Mouse (Mus musculus) forebrain, embryonic 15.5 days (tissue): Measurements from ENCODE around the gene Nucb1. TPM values are rescaled to one million over a fixed set of nuclear protein-coding genes. Genes with fewer than 3 reads are reported as not detected.
A peak's percentile ranks its signal among the peaks of the same experiment; 100 is the strongest.
"Not testable (repeated sequence)": the region's sequence is repeated elsewhere in the genome, so short reads cannot be mapped to it uniquely, and the experiment has no call there.

ENCODE experiments used
- ATAC-seq: fragments of 200-750 bp; cut with Nextera tagmentation; replicated peaks from 2 replicates; pipeline ENCODE4 v1.8.0; 2017; ENCODE audit warnings: mild to moderate bottlenecking, moderate TSS enrichment, moderate library complexity
- H3K27ac ChIP-seq: fragments of 300-500 bp; sonication (generic); replicated peaks from 2 replicates; pipeline ENCODE4 v1.5.1; 2015; ENCODE audit warnings: mild to moderate bottlenecking, inconsistent platforms
- H3K27me3 ChIP-seq: fragments of 300-500 bp; sonication (generic); 2 replicates; pipeline ENCODE4 v1.6.1; 2015; ENCODE audit warnings: inconsistent platforms
- H3K36me3 ChIP-seq: fragments of 300-500 bp; sonication (generic); 2 replicates; pipeline ENCODE4 v1.6.1; 2015; ENCODE audit warnings: mild to moderate bottlenecking, inconsistent platforms
- H3K4me1 ChIP-seq: fragments of 300-500 bp; sonication (generic); 2 replicates; pipeline ENCODE4 v1.6.1; 2015; ENCODE audit warnings: inconsistent platforms
- H3K4me2 ChIP-seq: fragments of 300-500 bp; sonication (generic); replicated peaks from 2 replicates; pipeline ENCODE4 v1.6.1; 2015; ENCODE audit warnings: mild to moderate bottlenecking, inconsistent platforms
- H3K4me3 ChIP-seq: fragments of 300-500 bp; sonication (generic); 2 replicates; pipeline ENCODE4 v1.5.1; 2015; ENCODE audit warnings: mild to moderate bottlenecking, inconsistent platforms
- H3K9ac ChIP-seq: fragments of 300-500 bp; sonication (generic); replicated peaks from 2 replicates; pipeline ENCODE4 v1.6.1; 2015; ENCODE audit warnings: mild to moderate bottlenecking, inconsistent platforms
- H3K9me3 ChIP-seq: fragments of 300-500 bp; sonication (generic); 2 replicates; pipeline ENCODE4 v1.6.1; 2016; ENCODE audit warnings: inconsistent platforms
- WGBS: fragments of 180-500 bp; shearing (Covaris S2); methylation state at CpG from one replicate; pipeline ENCODE4 v1.1.7; 2015; ENCODE audit warnings: mixed read lengths; 5-methylcytosine and 5-hydroxymethylcytosine counted together
- polyA plus RNA-seq: library from polyadenylated mRNA; unstranded; fragments of >200 nt; fragmentation: Nextera tagmentation; extraction: Ambion mirVana; gene quantifications from 2 replicates; pipeline ENCODE4 v1.2.1, GENCODE M21; 2015

The Nucb1 gene
- polyA plus RNA-seq, 1 experiment from 2014 or later = 95.0 TPM

DNA sequence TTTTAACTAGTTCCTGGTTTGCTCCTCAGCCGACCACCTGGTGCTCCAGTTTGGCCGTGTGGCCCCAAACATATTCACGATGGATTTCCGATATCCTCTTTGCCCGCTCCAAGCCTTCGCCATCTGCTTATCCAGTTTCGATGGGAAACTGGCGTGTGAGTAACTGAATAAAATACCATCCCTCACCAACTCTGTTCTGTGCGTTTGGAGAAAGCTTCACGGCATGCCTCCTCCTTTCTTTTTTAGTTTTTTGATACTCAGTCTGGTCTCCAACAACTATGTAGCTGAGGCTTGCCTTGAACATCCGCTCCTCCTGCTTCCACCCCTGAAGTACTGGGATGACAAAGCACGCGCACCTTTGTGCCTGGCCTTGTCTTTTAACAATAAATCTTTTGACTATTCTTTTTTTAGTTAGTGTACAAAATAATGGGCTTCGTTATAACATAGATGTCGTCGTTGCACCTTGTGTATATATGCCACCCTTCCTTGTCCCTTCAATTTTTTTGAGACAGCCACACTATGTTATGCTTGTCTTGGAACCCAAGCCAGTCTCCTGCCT, 12.1 kb upstream of the Nucb1 start:
- H3K27ac ChIP-seq = 0 out of 2 replicates have a peak overlapping the region, but pooled peaks have one; percentile 91
- peak overlapping the region; percentile 51 for H3K4me2 ChIP-seq
- no peaks in the 10 kb centered on the region for H3K27me3 ChIP-seq
- H3K4me1 ChIP-seq = peaks cover 29% of the 10 kb centered on the region
- no peaks in the 10 kb centered on the region for H3K9me3 ChIP-seq
- ATAC-seq = 0 out of 2 replicates have a peak, but pooled peaks have one; percentile 5
- peak overlapping the region; percentile 56 for H3K4me3 ChIP-seq
- H3K36me3 ChIP-seq = no peaks in the 10 kb centered on the region
- H3K9ac ChIP-seq = 0 out of 2 replicates have a peak overlapping the region, but pooled peaks have one; percentile 16
- 52% methylated on average over 16 of the region's 16 CpGs for WGBS

DNA sequence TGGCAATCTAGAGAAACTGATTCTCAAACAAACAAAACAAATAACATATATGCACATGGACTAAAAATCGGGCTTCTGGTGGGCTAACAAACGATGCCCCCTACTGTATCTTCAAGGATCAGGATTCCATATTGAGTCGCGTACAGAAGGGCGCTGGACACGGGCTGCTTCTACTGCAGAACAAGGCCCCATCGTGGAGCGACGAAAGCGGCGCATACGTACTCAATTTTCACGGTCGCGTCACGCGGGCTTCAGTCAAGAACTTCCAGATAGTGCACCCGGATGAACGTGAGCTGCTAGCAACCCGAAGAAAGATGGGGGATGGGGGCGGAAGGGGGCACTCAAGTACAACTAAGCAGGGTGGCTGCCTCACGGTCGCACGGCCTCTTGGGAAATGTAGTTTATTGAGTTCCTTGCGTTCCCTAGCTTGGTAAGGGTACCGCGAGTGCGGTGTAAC, 11.6 kb upstream of the Nucb1 start:
- peak overlapping the region; percentile 91 for H3K27ac ChIP-seq
- no peaks in the 10 kb centered on the region for H3K9me3 ChIP-seq
- peak overlapping the region; percentile 56 for H3K4me3 ChIP-seq
- under 1% methylated on average over 28 of the region's 28 CpGs for WGBS
- peak overlapping the region; percentile 54 for H3K9ac ChIP-seq
- peak; percentile 87 for ATAC-seq
- no peaks in the 10 kb centered on the region for H3K36me3 ChIP-seq
- peak overlapping the region; percentile 51 for H3K4me2 ChIP-seq
- H3K4me1 ChIP-seq = peaks cover 29% of the 10 kb centered on the region
- no peaks in the 10 kb centered on the region for H3K27me3 ChIP-seq

DNA sequence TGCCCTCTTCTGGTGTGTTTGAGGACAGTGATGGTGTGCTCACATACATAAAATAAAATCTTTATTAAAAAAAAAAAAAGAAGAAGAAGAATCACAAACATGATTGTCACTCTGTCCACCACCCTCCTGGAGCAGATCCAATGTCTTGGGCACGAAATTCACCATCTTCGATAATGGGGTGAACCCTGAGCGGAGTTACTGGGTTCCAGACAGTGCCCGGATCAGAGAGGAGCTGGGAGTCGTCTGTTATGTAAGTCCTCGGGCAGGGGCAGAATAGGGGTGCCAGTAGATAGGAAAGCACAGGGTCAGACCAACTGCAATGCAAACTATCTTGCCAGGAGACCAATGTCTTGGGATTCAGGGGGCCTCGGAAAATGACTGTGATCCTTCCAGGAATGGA, 10.4 kb upstream of the Nucb1 start:
- Histone ChIP-seq H3K4me3 (no peak overlapping the region), H3K9ac (no peak overlapping the region), H3K27ac (no peak overlapping the region), H3K4me2 (no peak overlapping the region), H3K36me3 (no peaks in the 10 kb centered on the region), H3K27me3 (no peaks in the 10 kb centered on the region), H3K9me3 (no peaks in the 10 kb centered on the region), H3K4me1 (peaks cover 28% of the 10 kb centered on the region)
- 93% methylated on average over 7 of the region's 7 CpGs for WGBS
- ATAC-seq = no peak

DNA sequence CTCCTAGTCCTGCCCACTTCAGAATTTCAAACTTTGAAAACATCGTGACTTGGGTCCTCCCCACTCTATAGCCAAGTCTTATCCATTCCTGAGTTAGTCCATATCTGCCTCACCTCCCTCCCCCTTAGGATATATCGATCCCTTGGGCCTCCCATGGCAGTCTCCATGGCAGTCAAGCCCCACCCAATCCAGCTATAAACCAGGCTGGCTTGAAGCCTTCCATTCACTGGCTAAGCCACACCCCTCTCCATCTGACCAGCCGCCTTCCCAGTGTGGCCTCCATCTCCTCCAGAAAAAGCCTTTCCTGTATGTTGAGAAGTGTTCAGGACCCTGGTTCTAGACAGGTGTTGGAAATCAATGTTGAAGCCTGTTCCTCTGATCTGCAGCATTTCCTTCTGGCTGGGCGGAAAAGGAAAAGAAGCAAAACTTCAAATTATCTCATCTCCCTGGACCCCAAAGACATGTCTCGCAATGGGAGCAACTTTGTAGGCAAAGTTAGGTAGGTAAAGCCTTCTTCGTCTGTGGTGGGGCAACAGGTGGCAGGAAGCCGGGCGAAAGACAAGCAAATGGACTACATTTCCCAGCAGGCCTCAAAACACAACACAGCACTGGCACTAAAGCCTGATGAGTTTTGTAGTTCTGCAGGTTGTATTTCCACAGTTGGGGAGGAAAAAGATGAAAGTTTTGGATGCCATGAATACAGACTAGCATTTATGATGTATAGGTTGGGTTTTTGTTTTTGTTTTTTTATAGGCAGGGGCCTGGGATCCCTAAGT, 9.3 kb upstream of the Nucb1 start:
- ATAC-seq = no peak
- H3K4me3 ChIP-seq = no peak overlapping the region
- H3K36me3 ChIP-seq = no peaks in the 10 kb centered on the region
- no peaks in the 10 kb centered on the region for H3K9me3 ChIP-seq
- no peaks in the 10 kb centered on the region for H3K27me3 ChIP-seq
- no peak overlapping the region for H3K4me2 ChIP-seq
- no peak overlapping the region for H3K9ac ChIP-seq
- WGBS = 78% methylated on average over 8 of the region's 8 CpGs
- H3K27ac ChIP-seq = no peak overlapping the region
- H3K4me1 ChIP-seq = peaks cover 18% of the 10 kb centered on the region

DNA sequence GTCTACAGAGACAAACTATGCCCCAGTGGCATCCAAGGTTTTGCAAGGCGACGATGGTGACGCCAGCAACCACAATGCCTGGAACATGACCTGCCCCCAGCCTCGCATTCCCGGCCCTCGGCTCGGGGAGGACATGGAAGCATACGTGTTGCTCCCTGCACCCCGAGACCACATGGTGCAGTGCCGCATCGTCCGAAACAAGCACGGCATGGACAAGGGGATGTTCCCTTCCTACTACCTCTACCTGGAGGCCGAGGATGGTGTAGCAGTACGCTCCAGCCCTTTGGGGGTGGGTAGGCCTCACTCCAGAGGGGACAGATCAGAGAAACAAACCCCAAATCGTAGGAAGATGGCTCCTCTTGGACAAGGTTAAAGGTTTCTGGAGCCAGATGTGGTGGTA, 8.4 kb upstream of the Nucb1 start:
- no peaks in the 10 kb centered on the region for H3K9me3 ChIP-seq
- ATAC-seq = no peak
- WGBS = 91% methylated on average over 16 of the region's 16 CpGs

DNA sequence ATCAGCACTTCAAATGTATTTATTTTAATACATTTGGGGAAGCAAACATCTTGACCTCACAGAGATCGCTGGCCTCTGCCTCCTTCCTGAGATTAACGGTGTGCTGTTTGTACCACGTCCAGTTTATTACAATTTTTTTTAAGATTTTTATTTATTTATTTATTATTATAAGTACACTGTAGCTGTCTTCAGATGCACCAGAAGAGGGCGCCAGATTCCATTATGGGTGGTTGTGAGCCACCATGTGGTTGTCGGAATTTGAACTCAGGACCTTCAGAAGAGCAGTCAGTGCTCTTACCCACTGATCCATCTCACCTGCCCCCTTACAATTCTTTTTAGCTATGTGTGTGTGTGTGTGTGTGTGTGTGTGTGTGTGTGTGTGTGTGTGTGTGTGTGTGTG, 6.6 kb upstream of the Nucb1 start:
- not testable (repeated sequence) for H3K27me3 ChIP-seq, H3K4me2 ChIP-seq, H3K9ac ChIP-seq, H3K27ac ChIP-seq, H3K9me3 ChIP-seq, H3K4me1 ChIP-seq, ATAC-seq, H3K36me3 ChIP-seq, H3K4me3 ChIP-seq
- WGBS = 73% methylated on average over 5 of the region's 5 CpGs

More for the DNA sequence above, 8.4 kb upstream of the Nucb1 start:
- Histone ChIP-seq H3K4me3 (no peak overlapping the region), H3K9ac (no peak overlapping the region), H3K27ac (no peak overlapping the region), H3K4me2 (no peak overlapping the region), H3K4me1 (peaks cover 14% of the 10 kb centered on the region), H3K36me3 (no peaks in the 10 kb centered on the region), H3K27me3 (no peaks in the 10 kb centered on the region)

DNA sequence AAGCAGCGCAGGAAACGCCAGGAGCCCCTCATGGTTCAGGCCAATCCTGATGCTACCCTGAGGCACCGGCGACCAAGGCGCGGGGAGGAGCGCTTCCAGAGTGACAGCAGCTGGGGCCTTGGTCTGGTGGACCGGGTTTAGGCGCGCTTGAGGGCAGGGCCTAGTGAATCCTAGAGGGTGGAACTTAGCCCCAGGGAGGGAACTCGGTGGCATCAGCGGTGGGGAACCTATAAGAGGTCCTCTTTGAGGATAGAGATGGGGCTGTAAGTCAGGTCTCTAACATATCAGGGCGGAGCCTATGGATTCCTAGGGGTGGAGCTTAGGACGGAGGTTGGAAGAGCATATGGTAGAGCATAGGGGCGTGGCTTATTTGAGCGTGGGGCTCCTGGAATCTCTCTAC, 5.2 kb upstream of the Nucb1 start:
- Histone ChIP-seq H3K9me3 (no peaks in the 10 kb centered on the region), H3K27ac (no peak overlapping the region), H3K4me3 (no peak overlapping the region), H3K4me1 (no peaks in the 10 kb centered on the region), H3K9ac (no peak overlapping the region), H3K36me3 (no peaks in the 10 kb centered on the region), H3K27me3 (no peaks in the 10 kb centered on the region), H3K4me2 (no peak overlapping the region)
- no peak for ATAC-seq
- 33% methylated on average over 16 of the region's 16 CpGs for WGBS

- Histone ChIP-seq H3K4me2 (no peak overlapping the region), H3K27me3 (no peaks in the 10 kb centered on the region), H3K9ac (no peak overlapping the region), H3K27ac (no peak overlapping the region), H3K4me1 (peaks cover 4% of the 10 kb centered on the region), H3K4me3 (no peak overlapping the region), H3K36me3 (no peaks in the 10 kb centered on the region), H3K9me3 (no peaks in the 10 kb centered on the region)
- ATAC-seq = no peak
- 78% methylated on average over 7 of the region's 7 CpGs for WGBS
These were observed 4.2 kb upstream of the Nucb1 start for GRCm38 (mm10) chr7:45514411-45514810.

DNA sequence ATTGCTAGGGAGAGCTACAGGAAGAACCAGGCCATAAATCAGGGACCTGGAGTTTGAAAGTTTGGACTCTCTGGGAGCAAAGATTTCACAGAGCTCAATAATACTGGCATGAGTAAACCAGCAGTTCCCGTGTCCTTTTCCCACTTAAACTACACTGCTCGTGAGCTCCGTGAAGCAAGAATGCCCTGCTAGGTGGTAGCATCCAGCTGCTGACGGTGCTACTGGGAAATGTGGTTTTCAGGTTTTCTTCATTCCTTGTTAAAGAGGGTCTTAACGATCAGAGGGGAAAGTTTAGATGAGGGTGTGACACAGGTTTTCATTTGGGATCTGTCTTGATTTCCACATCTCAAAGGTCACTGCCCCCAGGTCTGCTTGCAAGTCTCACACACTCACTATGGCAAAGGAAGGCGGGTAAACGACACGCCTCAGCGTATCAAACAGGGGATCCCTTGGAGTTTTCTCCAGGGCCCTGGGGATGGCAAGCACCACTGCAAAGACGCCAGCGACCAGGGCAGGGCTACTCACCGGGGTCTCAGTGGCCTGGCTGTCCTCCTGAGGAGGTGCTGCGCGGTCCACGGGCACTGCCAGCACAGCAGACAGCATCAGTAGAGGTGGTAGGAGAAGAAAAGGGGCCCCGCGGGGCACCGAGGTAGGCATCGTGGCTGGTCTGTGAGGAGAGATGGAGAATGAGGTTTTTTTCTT, 874 bp downstream of the Nucb1 start:
- peak overlapping the region; percentile 93 for H3K4me3 ChIP-seq
- ATAC-seq = peak; percentile 11; the same call in 1 of the 2 replicates
- H3K27ac ChIP-seq = peak overlapping the region; percentile 84; the same call in 1 of the 2 replicates
- H3K27me3 ChIP-seq = no peaks in the 10 kb centered on the region
- H3K4me2 ChIP-seq = peak overlapping the region; percentile 93
- H3K36me3 ChIP-seq = peaks cover 4% of the 10 kb centered on the region; the same call in 1 of the 2 replicates
- WGBS = 35% methylated on average over 19 of the region's 19 CpGs
- H3K9me3 ChIP-seq = no peaks in the 10 kb centered on the region
- H3K9ac ChIP-seq = peak overlapping the region; percentile 82
- peaks cover 14% of the 10 kb centered on the region for H3K4me1 ChIP-seq

DNA sequence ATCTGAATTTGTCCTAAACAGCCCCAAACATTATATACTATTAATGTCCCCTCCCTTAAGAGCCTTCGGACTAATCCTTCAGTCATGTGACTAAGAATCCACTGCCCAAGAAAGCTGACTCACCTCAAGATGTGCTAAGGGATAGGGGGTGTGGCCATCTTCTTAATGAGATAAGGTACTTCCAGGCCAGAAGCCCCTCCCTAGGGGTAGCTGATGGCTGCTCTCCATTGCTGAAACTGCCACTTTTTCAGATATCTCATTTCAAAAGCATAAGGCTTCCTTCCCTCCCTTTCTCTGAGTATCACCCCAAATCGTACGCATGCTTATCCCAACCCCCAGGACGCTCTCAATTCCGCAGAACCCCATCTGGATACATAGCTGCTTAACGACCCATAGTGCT, 1.6 kb downstream of the Nucb1 start:
- no peak overlapping the region for H3K4me2 ChIP-seq
- no peaks in the 10 kb centered on the region for H3K9me3 ChIP-seq
- no peak overlapping the region for H3K27ac ChIP-seq
- no peaks in the 10 kb centered on the region for H3K27me3 ChIP-seq
- H3K36me3 ChIP-seq = peaks cover 4% of the 10 kb centered on the region; the same call in 1 of the 2 replicates
- H3K4me1 ChIP-seq = peaks cover 14% of the 10 kb centered on the region
- no peak for ATAC-seq
- WGBS = 89% methylated on average over 6 of the region's 6 CpGs
- H3K4me3 ChIP-seq = no peak overlapping the region
- no peak overlapping the region for H3K9ac ChIP-seq

DNA sequence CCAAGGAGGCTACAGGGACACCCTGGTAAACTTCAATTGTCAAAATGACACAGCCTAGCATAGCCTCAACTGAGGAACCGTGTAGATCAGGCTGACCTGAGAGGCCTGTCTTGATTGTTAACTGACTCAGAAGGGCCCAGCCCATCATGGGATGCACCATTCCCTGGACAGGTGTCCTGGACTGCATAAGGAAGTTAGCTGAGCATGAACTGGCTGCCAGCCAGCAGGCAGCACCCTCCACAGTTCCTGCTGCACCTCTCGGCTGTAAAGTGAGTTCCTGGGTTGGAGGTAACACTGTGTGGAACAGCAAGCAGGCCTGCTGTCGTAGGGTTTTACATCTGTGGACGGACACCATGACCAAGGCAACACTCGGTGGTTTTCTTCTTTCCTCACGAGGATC, 2.6 kb downstream of the Nucb1 start:
- H3K36me3 ChIP-seq = peaks cover 7% of the 10 kb centered on the region; the same call in 1 of the 2 replicates
- no peak overlapping the region for H3K4me2 ChIP-seq
- no peaks in the 10 kb centered on the region for H3K27me3 ChIP-seq
- peaks cover 14% of the 10 kb centered on the region for H3K4me1 ChIP-seq
- ATAC-seq = no peak
- no peak overlapping the region for H3K9ac ChIP-seq
- no peak overlapping the region for H3K4me3 ChIP-seq
- H3K9me3 ChIP-seq = no peaks in the 10 kb centered on the region
- WGBS = 90% methylated on average over 6 of the region's 6 CpGs
- no peak overlapping the region for H3K27ac ChIP-seq

DNA sequence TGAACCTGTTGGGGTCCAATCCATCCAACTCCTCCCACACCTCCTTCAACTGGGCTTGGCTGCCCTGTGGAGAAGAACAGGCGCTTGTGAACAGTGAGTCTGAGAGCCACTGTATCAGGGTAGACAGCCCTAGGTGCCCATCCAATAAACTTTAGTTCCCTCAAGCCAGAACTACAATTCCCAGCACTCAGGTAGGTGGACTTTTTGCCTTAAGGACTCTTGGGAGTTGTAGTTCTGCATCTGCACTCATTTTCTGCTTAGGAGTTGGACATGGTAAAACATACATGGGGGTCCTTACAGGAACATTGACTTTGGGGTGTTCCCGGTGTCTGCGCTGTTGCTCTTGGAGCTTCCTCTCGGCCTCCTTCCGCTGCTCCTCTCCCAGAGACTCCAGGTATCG, 11.8 kb downstream of the Nucb1 start:
- H3K9me3 ChIP-seq = no peaks in the 10 kb centered on the region
- no peaks in the 10 kb centered on the region for H3K4me1 ChIP-seq
- H3K9ac ChIP-seq = no peak overlapping the region
- H3K4me3 ChIP-seq = no peak overlapping the region
- ATAC-seq = no peak
- 97% methylated on average over 6 of the region's 6 CpGs for WGBS
- H3K27me3 ChIP-seq = no peaks in the 10 kb centered on the region
- H3K36me3 ChIP-seq = peaks cover 56% of the 10 kb centered on the region
- no peak overlapping the region for H3K4me2 ChIP-seq
- no peak overlapping the region for H3K27ac ChIP-seq
